Comparison of ENCODE assay signal across 26 mouse cellular contexts in the genomic region with DNA sequence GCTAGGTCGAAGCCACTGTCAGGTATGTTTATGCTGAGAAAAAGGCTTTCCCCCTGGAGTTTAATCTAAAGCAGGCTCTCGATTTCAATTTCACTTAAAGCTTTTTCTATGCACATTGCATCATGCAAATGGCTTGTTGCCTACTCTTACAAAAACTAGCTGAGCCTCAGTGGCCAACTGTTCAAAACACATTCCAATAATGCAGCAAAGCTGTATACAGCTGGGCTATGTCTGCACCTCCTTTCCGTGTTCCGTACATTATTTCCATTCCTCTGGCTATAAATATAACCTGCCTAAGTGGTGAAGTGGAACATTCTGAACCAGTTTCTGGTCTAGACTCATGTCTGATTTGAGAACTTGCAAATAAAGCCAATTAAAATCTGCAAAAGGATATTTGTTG. TPM values are rescaled to one million over a fixed set of nuclear protein-coding genes. Genes with fewer than 3 reads are reported as not detected.
A peak's percentile ranks its signal among the peaks of the same experiment; 100 is the strongest.
DNase-seq lines count a peak whose midpoint lies in the region; ATAC-seq and TF ChIP-seq lines count a peak whose summit lies in the region.
"Had no signal": no experiment of that assay in that cellular context is flagged by ENCODE, and none has a peak within 500 bp of the region (broad histone marks: within the 10 kb centered on the region; RNA-seq: fewer than 3 reads in every experiment).

No protein-coding gene starts in this region.

- H3K79me2 ChIP-seq in heart, adult 2 months (replicated peaks; ENCODE audit: control insufficient read depth, insufficient read depth, low read length) = no peaks in the 10 kb centered on the region

- H3K4me1 ChIP-seq in heart, embryonic 16.5 days (ENCODE audit: control insufficient read depth, insufficient read depth, low read length) = peaks cover 11% of the 10 kb centered on the region
- no peaks in the 10 kb centered on the region for H3K4me1 ChIP-seq in heart, adult 2 months (ENCODE audit: control insufficient read depth, insufficient read depth, low read length)
- no peaks in the 10 kb centered on the region for H3K4me1 ChIP-seq in lung, embryonic 14.5 days (ENCODE audit: insufficient read depth)
- H3K4me1 ChIP-seq in limb, embryonic 15.5 days = no peaks in the 10 kb centered on the region
- H3K4me1 ChIP-seq in intestine, postnatal 0 days (replicated peaks; ENCODE audit: control insufficient read depth, insufficient read depth, low read length) = no peaks in the 10 kb centered on the region
- H3K4me1 ChIP-seq: forebrain, embryonic 15.5 days; limb, embryonic 12.5 days; liver, embryonic 15.5 days; neural tube, embryonic 15.5 days had no signal

- H3K27me3 ChIP-seq in heart, embryonic 16.5 days (ENCODE audit: control insufficient read depth, insufficient read depth, low read length) = no peaks in the 10 kb centered on the region
- no peaks in the 10 kb centered on the region for H3K27me3 ChIP-seq in heart, adult 2 months (ENCODE audit: control insufficient read depth, insufficient read depth, low read length)
- no peaks in the 10 kb centered on the region for H3K27me3 ChIP-seq in lung, embryonic 14.5 days (ENCODE audit: insufficient read depth, low read length)
- H3K27me3 ChIP-seq in limb, embryonic 15.5 days = no peaks in the 10 kb centered on the region
- H3K27me3 ChIP-seq in intestine, postnatal 0 days (replicated peaks; ENCODE audit: control insufficient read depth, insufficient read depth, low read length) = no peaks in the 10 kb centered on the region
- H3K27me3 ChIP-seq: CH12.LX; forebrain, embryonic 15.5 days; limb, embryonic 12.5 days; liver, embryonic 15.5 days; neural tube, embryonic 15.5 days had no signal

- H3K9me3 ChIP-seq in heart, embryonic 16.5 days (replicated peaks; ENCODE audit: control insufficient read depth, low read length) = no peaks in the 10 kb centered on the region
- no peaks in the 10 kb centered on the region for H3K9me3 ChIP-seq in lung, embryonic 14.5 days (ENCODE audit: low read depth, low read length)
- no peaks in the 10 kb centered on the region for H3K9me3 ChIP-seq in limb, embryonic 15.5 days
- no peaks in the 10 kb centered on the region for H3K9me3 ChIP-seq in intestine, postnatal 0 days (ENCODE audit: control insufficient read depth)
- H3K9me3 ChIP-seq: forebrain, embryonic 15.5 days; limb, embryonic 12.5 days; liver, embryonic 15.5 days; neural tube, embryonic 15.5 days had no signal

- H3K9ac ChIP-seq in heart, embryonic 16.5 days (ENCODE audit: low read length) = no peak overlapping the region
- H3K9ac ChIP-seq in heart, adult 2 months (ENCODE audit: low read depth, low read length) = no peak overlapping the region
- no peak overlapping the region for H3K9ac ChIP-seq in lung, embryonic 14.5 days
- H3K9ac ChIP-seq in limb, embryonic 15.5 days = no peak overlapping the region
- H3K9ac ChIP-seq in intestine, postnatal 0 days (ENCODE audit: low read depth, low read length) = no peak overlapping the region
- H3K9ac ChIP-seq: forebrain, embryonic 15.5 days; limb, embryonic 12.5 days; liver, embryonic 15.5 days; neural tube, embryonic 15.5 days had no signal

- intact Hi-C loops in heart, adult 2 months (cut with DNase I) = no loop called here

- peak; percentile 97 for ATAC-seq in frontal cortex, adult (ENCODE audit: low TSS enrichment)
- ATAC-seq in heart, embryonic 16.5 days (replicated peaks; ENCODE audit: extremely low read depth, insufficient read depth, low FRiP score) = peak; percentile 29; the same call in 1 of the 2 replicates
- no peak for ATAC-seq in lung, embryonic 14.5 days (ENCODE audit: insufficient read depth)
- ATAC-seq in limb, embryonic 15.5 days (ENCODE audit: insufficient number of reproducible peaks, low FRiP score, low TSS enrichment, low read depth) = no peak
- ATAC-seq in intestine, postnatal 0 days = no peak
- ATAC-seq: forebrain, embryonic 15.5 days; hindbrain, embryonic 16.5 days had no signal

- TF ChIP-seq CTCF in heart, adult 2 months (IDR thresholded peaks at IDR 0.05) = no peak
- no peak for TF ChIP-seq CTCF in lung, embryonic 14.5 days (IDR thresholded peaks at IDR 0.05; ENCODE audit: low read depth)
- TF ChIP-seq CTCF in intestine, postnatal 0 days (IDR thresholded peaks at IDR 0.05; ENCODE audit: low read depth) = no peak

- TF ChIP-seq POLR2A in heart, adult 2 months (IDR thresholded peaks at IDR 0.05; ENCODE audit: insufficient read depth, low read depth, low read length) = no peak

- no peak for TF ChIP-seq EP300 in heart, adult 2 months (IDR thresholded peaks at IDR 0.05; ENCODE audit: insufficient read depth, low read depth, low read length)

- H3K27ac ChIP-seq in heart, embryonic 16.5 days (ENCODE audit: low read length) = peak overlapping the region; percentile 80
- no peak overlapping the region for H3K27ac ChIP-seq in heart, adult 2 months
- no peak overlapping the region for H3K27ac ChIP-seq in lung, embryonic 14.5 days (ENCODE audit: low read depth)
- H3K27ac ChIP-seq in limb, embryonic 15.5 days = peak overlapping the region; percentile 28
- H3K27ac ChIP-seq in intestine, postnatal 0 days (ENCODE audit: low read depth, low read length) = no peak overlapping the region
- H3K27ac ChIP-seq: forebrain, embryonic 15.5 days; kidney, postnatal 0 days; limb, embryonic 12.5 days; liver, embryonic 15.5 days; neural tube, embryonic 15.5 days had no signal

- peak overlapping the region; percentile 26; the same call in 1 of the 2 replicates for H3K4me2 ChIP-seq in heart, embryonic 16.5 days (ENCODE audit: low read depth, low read length)
- H3K4me2 ChIP-seq in lung, embryonic 14.5 days = no peak overlapping the region
- no peak overlapping the region for H3K4me2 ChIP-seq in limb, embryonic 15.5 days
- H3K4me2 ChIP-seq in intestine, postnatal 0 days (replicated peaks; ENCODE audit: low read depth) = no peak overlapping the region
- H3K4me2 ChIP-seq: forebrain, embryonic 15.5 days; limb, embryonic 12.5 days; liver, embryonic 15.5 days; neural tube, embryonic 15.5 days had no signal

- 51% methylated on average over 4 of the region's 4 CpGs for WGBS in heart, embryonic 16.5 days
- WGBS in heart, adult 2 months = 47% methylated on average over 4 of the region's 4 CpGs
- 70% methylated on average over 4 of the region's 4 CpGs for WGBS in lung, embryonic 14.5 days
- 57% methylated on average over 4 of the region's 4 CpGs for WGBS in limb, embryonic 15.5 days
- 75% methylated on average over 4 of the region's 4 CpGs for WGBS in intestine, postnatal 0 days

- no peaks in the 10 kb centered on the region for H3K36me3 ChIP-seq in heart, embryonic 16.5 days (ENCODE audit: control insufficient read depth, insufficient read depth)
- no peaks in the 10 kb centered on the region for H3K36me3 ChIP-seq in heart, adult 2 months (ENCODE audit: control insufficient read depth, insufficient read depth, low read length)
- H3K36me3 ChIP-seq in lung, embryonic 14.5 days (ENCODE audit: insufficient read depth) = no peaks in the 10 kb centered on the region
- no peaks in the 10 kb centered on the region for H3K36me3 ChIP-seq in limb, embryonic 15.5 days
- no peaks in the 10 kb centered on the region for H3K36me3 ChIP-seq in intestine, postnatal 0 days (ENCODE audit: control insufficient read depth, insufficient read depth)
- H3K36me3 ChIP-seq: forebrain, embryonic 15.5 days; limb, embryonic 12.5 days; liver, embryonic 15.5 days; neural tube, embryonic 15.5 days had no signal

- no peak for DNase-seq in frontal cortex, postnatal 14 days (ENCODE audit: low spot score in 2 of 2)
- DNase-seq in heart, adult 2 months = no peak
- peak; percentile 46 for DNase-seq in lung, embryonic 14.5 days
- no peak for DNase-seq in lung, postnatal 36 days
- DNase-seq: adrenal gland, adult 8-10 months; cerebellum, adult 11 months; cerebellum, postnatal 14 days; embryo, embryonic 11 days; gastrocnemius, postnatal 10 days; heart, postnatal 36 days; kidney, adult 11 months; midbrain, embryonic 14.5 days; thymus, postnatal 4 days had no signal

- no peak overlapping the region for H3K4me3 ChIP-seq in heart, embryonic 16.5 days (ENCODE audit: low read length)
- H3K4me3 ChIP-seq in heart, adult 2 months = no peak overlapping the region
- H3K4me3 ChIP-seq in lung, embryonic 14.5 days (ENCODE audit: low read depth, low read length) = no peak overlapping the region
- no peak overlapping the region for H3K4me3 ChIP-seq in limb, embryonic 15.5 days
- no peak overlapping the region for H3K4me3 ChIP-seq in intestine, postnatal 0 days (ENCODE audit: low read depth, low read length)
- H3K4me3 ChIP-seq: erythroblast, embryonic 14.5 days; forebrain, embryonic 15.5 days; limb, embryonic 12.5 days; liver, embryonic 15.5 days; myocyte; neural tube, embryonic 15.5 days had no signal

RNA-seq across cellular contexts. Expression of a gene that starts 13.4 kb away (rescaled TPM):
- polyA plus RNA-seq in heart, embryonic 16.5 days (2015; fragmentation: Nextera tagmentation; extraction: Ambion mirVana) = 57.6 and 64.7 TPM in 2 replicates
- 10 to 100 TPM; 16.5 to 18.3 TPM for total RNA-seq in heart, adult 2 months (2021)
- polyA plus RNA-seq in heart, adult 2 months (2012; rRNA removed) = 7.4 and 18.3 TPM in 2 replicates
- 86.1 and 89.7 TPM in 2 replicates for polyA plus RNA-seq in lung, embryonic 14.5 days (2014; fragmentation: Nextera tagmentation; extraction: Ambion mirVana)
- polyA plus RNA-seq in limb, embryonic 15.5 days (2015; fragmentation: Nextera tagmentation; extraction: Ambion mirVana) = 86.6 and 92.0 TPM in 2 replicates
- polyA plus RNA-seq in intestine, postnatal 0 days (2015; fragmentation: Nextera tagmentation; extraction: Ambion mirVana) = 26.9 and 31.4 TPM in 2 replicates

RNA-seq across cellular contexts. Expression of a gene that starts 56.9 kb away (rescaled TPM):
- polyA plus RNA-seq in heart, embryonic 16.5 days (2015; fragmentation: Nextera tagmentation; extraction: Ambion mirVana) = 11.9 and 13.7 TPM in 2 replicates
- 10 to 100 TPM; 13.3 to 14.9 TPM for total RNA-seq in heart, adult 2 months (2021)
- polyA plus RNA-seq in heart, adult 2 months (2012; rRNA removed) = 6.2 and 10.1 TPM in 2 replicates
- polyA plus RNA-seq in lung, embryonic 14.5 days (2014; fragmentation: Nextera tagmentation; extraction: Ambion mirVana) = 4.4 and 4.6 TPM in 2 replicates
- 24.2 and 25.2 TPM in 2 replicates for polyA plus RNA-seq in limb, embryonic 15.5 days (2015; fragmentation: Nextera tagmentation; extraction: Ambion mirVana)
- 6.0 and 7.4 TPM in 2 replicates for polyA plus RNA-seq in intestine, postnatal 0 days (2015; fragmentation: Nextera tagmentation; extraction: Ambion mirVana)

Comparison
In these comparisons a context has a peak if more than half of its experiments do, and no peak if none do; other contexts are left out.
1. H3K27ac ChIP-seq: peak in heart, embryonic 16.5 days (single experiment) and limb, embryonic 15.5 days (single experiment); none in heart, adult 2 months (single experiment), lung, embryonic 14.5 days (single experiment) and intestine, postnatal 0 days (single experiment).
2. ATAC-seq: peak in frontal cortex, adult (single experiment) and heart, embryonic 16.5 days (single experiment); none in lung, embryonic 14.5 days (single experiment), limb, embryonic 15.5 days (single experiment) and intestine, postnatal 0 days (single experiment).